Mouse (Mus musculus): ENCODE data around the gene Plekhh3. TPM values are rescaled to one million over a fixed set of nuclear protein-coding genes. Genes with fewer than 3 reads are reported as not detected.

Plekhh3 gene
- total and polyA plus RNA-seq, 2 experiments from 2014 or later: 10.6 to 23.2 TPM

DNA sequence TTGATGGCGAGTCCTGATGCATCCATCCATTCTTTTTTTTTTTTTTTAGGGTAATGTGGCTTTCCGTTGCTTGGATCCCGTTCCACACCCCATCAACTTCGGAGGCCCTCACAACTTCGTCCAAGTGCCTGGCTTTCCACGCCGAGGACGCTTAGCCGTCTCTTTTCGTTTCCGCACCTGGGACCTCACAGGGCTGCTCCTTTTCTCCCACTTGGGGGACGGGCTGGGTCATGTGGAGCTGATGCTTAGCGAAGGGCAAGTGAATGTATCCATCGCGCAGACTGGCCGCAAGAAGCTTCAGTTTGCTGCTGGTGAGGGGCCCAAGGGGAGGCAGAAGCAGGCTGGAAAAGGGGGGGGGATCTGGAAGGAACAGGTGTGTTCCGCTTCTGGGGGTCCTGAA is 9.1 kb upstream of the Plekhh3 start:
- no peak for DNase-seq (ENCODE audit: low spot score)
- no peak for TF ChIP-seq CTCF (IDR thresholded peaks at IDR 0.05; ENCODE audit: low read depth)
- ATAC-seq (ENCODE audit: insufficient read depth, low read depth): no peak
- Histone ChIP-seq H3K9ac (replicated peaks; ENCODE audit: low read depth, low read length) (no peak overlapping the region), H3K9me3 (replicated peaks; ENCODE audit: control insufficient read depth, low read length) (no peaks in the 10 kb centered on the region), H3K4me3 (ENCODE audit: low read depth, low read length) (no peak overlapping the region), H3K4me2 (ENCODE audit: low read depth, low read length) (no peak overlapping the region), H3K4me1 (ENCODE audit: control insufficient read depth, insufficient read depth) (peaks cover 3% of the 10 kb centered on the region; the same call in 1 of the 2 replicates), H3K27ac (ENCODE audit: low read depth) (no peak overlapping the region), H3K36me3 (replicated peaks; ENCODE audit: control insufficient read depth, insufficient read depth, low read length) (no peaks in the 10 kb centered on the region), H3K27me3 (ENCODE audit: control insufficient read depth, insufficient read depth, low read length) (peaks cover 9% of the 10 kb centered on the region)
- WGBS: 73% methylated on average over 17 of the region's 17 CpGs

DNA sequence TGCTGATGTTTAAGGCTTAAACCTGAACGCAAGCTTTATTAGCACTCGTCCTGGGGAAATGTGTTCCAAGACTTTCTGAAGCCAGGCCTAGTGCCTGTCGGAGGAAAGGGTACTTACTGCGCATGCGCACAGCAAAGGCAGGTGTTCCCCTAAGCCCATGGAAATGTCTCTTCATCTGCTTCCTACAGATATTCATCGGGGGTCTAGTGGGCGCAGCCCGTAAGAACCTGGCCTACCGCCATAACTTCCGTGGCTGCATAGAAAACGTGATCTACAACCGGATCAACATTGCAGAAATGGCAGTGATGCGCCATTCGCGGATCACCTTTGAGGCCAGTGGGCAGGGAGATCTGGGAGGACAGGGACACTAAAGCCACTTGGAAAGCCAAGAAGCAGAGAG is 8.2 kb upstream of the Plekhh3 start:
- Histone ChIP-seq H3K36me3 (replicated peaks; ENCODE audit: control insufficient read depth, insufficient read depth, low read length) (no peaks in the 10 kb centered on the region), H3K4me2 (ENCODE audit: low read depth, low read length) (no peak overlapping the region), H3K4me1 (ENCODE audit: control insufficient read depth, insufficient read depth) (peaks cover 12% of the 10 kb centered on the region), H3K27me3 (ENCODE audit: control insufficient read depth, insufficient read depth, low read length) (peaks cover 9% of the 10 kb centered on the region), H3K4me3 (ENCODE audit: low read depth, low read length) (no peak overlapping the region), H3K9me3 (replicated peaks; ENCODE audit: control insufficient read depth, low read length) (no peaks in the 10 kb centered on the region), H3K9ac (replicated peaks; ENCODE audit: low read depth, low read length) (no peak overlapping the region), H3K27ac (ENCODE audit: low read depth) (no peak overlapping the region)
- no peak for ATAC-seq (ENCODE audit: insufficient read depth, low read depth)
- WGBS: 77% methylated on average over 15 of the region's 15 CpGs
- DNase-seq (ENCODE audit: low spot score): no peak
- no peak for TF ChIP-seq EP300 (IDR thresholded peaks at IDR 0.05; ENCODE audit: low read depth)
- TF ChIP-seq CTCF (IDR thresholded peaks at IDR 0.05; ENCODE audit: low read depth): no peak

DNA sequence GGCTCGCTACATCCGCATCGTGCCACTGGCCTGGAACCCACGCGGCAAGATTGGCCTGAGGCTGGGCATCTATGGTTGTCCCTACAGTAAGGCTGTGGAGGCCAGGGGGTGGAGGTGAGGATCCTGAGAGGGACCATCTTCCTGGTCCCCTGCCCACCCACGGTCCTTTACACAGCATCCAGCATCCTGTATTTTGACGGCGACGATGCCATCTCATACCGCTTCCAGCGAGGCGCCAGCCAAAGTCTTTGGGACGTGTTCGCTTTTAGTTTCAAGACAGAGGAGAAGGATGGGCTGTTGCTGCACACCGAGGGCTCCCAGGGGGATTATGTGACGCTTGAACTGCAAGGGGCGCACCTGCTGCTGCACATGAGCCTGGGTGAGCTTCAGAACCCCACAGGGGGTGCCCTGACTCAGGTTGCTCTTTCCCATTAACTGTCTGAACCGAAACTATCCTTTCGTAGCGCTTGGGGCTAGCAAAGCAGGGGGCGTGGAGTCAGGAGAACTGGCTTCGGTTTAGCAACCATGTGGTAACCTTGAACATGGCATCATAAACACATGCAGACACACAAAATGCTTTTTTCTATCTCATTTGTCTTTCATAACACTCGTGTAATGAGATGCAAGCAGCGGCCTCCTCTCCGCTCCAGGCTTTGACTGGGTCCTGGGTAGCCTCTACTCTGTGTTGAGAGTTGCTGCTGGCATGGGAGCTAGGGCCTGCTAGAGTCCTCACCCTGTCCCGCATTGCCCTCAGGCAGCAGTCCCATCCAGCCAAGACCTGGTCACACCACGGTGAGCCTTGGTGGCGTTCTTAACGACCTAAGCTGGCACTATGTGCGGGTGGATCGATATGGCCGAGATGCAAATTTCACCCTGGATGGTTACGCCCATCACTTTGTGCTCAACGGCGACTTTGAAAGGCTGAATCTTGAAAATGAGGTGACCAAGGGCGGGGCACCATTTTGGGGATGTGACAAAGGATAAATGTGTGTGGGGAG is 7.2 kb upstream of the Plekhh3 start:
- Histone ChIP-seq H3K4me1 (ENCODE audit: control insufficient read depth, insufficient read depth) (peaks cover 20% of the 10 kb centered on the region), H3K36me3 (replicated peaks; ENCODE audit: control insufficient read depth, insufficient read depth, low read length) (no peaks in the 10 kb centered on the region), H3K9ac (replicated peaks; ENCODE audit: low read depth, low read length) (no peak overlapping the region), H3K27ac (ENCODE audit: low read depth) (no peak overlapping the region), H3K4me3 (ENCODE audit: low read depth, low read length) (no peak overlapping the region), H3K9me3 (replicated peaks; ENCODE audit: control insufficient read depth, low read length) (no peaks in the 10 kb centered on the region), H3K4me2 (ENCODE audit: low read depth, low read length) (no peak overlapping the region), H3K27me3 (ENCODE audit: control insufficient read depth, insufficient read depth, low read length) (peaks cover 9% of the 10 kb centered on the region)
- TF ChIP-seq EP300 (IDR thresholded peaks at IDR 0.05; ENCODE audit: low read depth) (no peak), CTCF (IDR thresholded peaks at IDR 0.05; ENCODE audit: low read depth) (no peak)
- no peak for ATAC-seq (ENCODE audit: insufficient read depth, low read depth)
- no peak for DNase-seq (ENCODE audit: low spot score)
- WGBS: 69% methylated on average over 36 of the region's 36 CpGs

DNA sequence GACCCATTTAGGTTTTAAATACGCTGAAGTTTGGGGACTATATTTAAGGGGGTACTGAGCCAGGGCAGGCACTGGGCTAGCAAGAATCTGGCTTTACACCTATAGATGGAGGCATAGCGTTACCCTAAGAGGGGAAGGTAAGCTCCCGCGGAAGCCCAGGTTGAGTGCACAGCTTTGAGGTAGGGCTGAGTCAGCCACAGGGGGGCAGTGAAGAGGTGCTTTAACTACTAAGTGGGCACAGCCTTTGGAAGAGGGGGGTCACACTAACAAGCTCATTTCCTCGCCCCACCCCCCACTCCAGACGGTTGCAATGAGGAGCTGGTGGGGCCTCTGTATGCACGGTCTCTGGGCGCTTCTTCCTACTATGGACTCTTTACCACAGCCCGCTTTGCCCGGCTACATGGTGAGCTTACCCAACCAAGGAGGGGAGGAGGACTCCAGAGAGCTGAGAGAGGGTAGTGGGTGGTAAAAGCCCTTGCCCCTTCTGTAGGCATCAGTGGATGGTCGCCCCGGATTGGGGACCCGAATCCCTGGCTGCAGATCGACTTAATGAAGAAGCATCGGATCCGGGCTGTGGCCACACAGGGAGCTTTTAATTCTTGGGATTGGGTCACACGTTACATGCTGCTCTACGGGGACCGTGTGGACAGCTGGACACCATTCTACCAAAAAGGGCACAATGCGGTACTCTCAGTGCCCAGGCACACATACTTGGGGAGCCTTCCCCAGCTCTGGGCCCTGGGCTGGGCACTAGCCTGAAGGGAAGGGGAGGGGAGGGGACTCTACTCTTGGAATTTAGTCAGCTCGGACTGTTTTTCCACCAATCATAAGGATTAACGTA is 6.0 kb upstream of the Plekhh3 start:
- Histone ChIP-seq H3K36me3 (replicated peaks; ENCODE audit: control insufficient read depth, insufficient read depth, low read length) (no peaks in the 10 kb centered on the region), H3K9me3 (replicated peaks; ENCODE audit: control insufficient read depth, low read length) (no peaks in the 10 kb centered on the region), H3K4me2 (ENCODE audit: low read depth, low read length) (0 out of 2 replicates have a peak overlapping the region, but pooled peaks have one; percentile 61), H3K4me1 (ENCODE audit: control insufficient read depth, insufficient read depth) (peaks cover 26% of the 10 kb centered on the region), H3K4me3 (ENCODE audit: low read depth, low read length) (no peak overlapping the region), H3K27me3 (ENCODE audit: control insufficient read depth, insufficient read depth, low read length) (peaks cover 9% of the 10 kb centered on the region), H3K9ac (replicated peaks; ENCODE audit: low read depth, low read length) (no peak overlapping the region), H3K27ac (ENCODE audit: low read depth) (no peak overlapping the region)
- WGBS: 36% methylated on average over 22 of the region's 22 CpGs
- no peak for DNase-seq (ENCODE audit: low spot score)
- no peak for ATAC-seq (ENCODE audit: insufficient read depth, low read depth)
- TF ChIP-seq EP300 (IDR thresholded peaks at IDR 0.05; ENCODE audit: low read depth) (no peak), CTCF (IDR thresholded peaks at IDR 0.05; ENCODE audit: low read depth) (peak; percentile 53)

DNA sequence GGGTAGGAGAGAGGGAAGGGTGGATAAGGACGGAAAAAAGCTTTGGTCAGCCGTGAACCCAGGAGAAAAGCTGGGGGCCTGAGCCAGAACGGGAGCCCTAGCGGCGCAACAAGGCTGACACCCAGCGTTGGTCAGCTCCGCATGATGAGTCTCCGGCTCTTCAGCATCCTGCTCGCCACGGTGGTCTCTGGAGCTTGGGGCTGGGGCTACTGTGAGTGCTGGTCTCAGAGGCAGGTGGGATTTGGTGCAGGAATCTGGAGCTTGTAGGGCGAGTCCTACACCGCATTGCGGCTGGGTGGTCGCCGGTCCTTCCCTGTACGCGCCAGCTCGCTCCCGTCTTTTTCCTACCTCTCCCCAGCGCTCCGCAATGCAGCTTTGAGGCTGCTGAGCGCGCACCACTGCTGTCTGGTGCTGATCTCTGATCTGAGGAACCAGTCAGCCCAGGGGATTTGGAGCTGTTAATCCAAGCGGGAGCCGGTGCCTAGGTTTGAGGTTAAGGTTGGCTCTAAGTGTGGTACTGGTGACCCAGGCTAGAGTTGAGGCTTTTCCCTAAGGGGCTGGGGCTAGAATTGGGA is 5.1 kb upstream of the Plekhh3 start:
- H3K4me1 ChIP-seq (ENCODE audit: control insufficient read depth, insufficient read depth): peaks cover 26% of the 10 kb centered on the region

More for the DNA sequence above, 5.1 kb upstream of the Plekhh3 start:
- Histone ChIP-seq H3K9me3 (replicated peaks; ENCODE audit: control insufficient read depth, low read length) (no peaks in the 10 kb centered on the region), H3K27me3 (ENCODE audit: control insufficient read depth, insufficient read depth, low read length) (peaks cover 9% of the 10 kb centered on the region), H3K4me2 (ENCODE audit: low read depth, low read length) (peak overlapping the region; percentile 61), H3K27ac (ENCODE audit: low read depth) (no peak overlapping the region), H3K9ac (replicated peaks; ENCODE audit: low read depth, low read length) (no peak overlapping the region), H3K4me3 (ENCODE audit: low read depth, low read length) (peak overlapping the region; percentile 28), H3K36me3 (replicated peaks; ENCODE audit: control insufficient read depth, insufficient read depth, low read length) (no peaks in the 10 kb centered on the region)
- no peak for DNase-seq (ENCODE audit: low spot score)
- TF ChIP-seq EP300 (IDR thresholded peaks at IDR 0.05; ENCODE audit: low read depth): no peak
- peak; percentile 28 for TF ChIP-seq CTCF (IDR thresholded peaks at IDR 0.05; ENCODE audit: low read depth)
- ATAC-seq (ENCODE audit: insufficient read depth, low read depth): no peak
- WGBS: 1% methylated on average over 25 of the region's 25 CpGs
